Mouse (Mus musculus) v-Abl transformed pro-B cells (cell line): ENCODE results near the gene Gm11541.
"Not testable (repeated sequence)": the region's sequence is repeated elsewhere in the genome, so short reads cannot be mapped to it uniquely, and the experiment has no call there.

Source experiments
- in situ Hi-C, 2 experiments: fragments of 400-800 bp; cut with MboI; formaldehyde crosslinking; loops; one replicate each; pipeline ENCODE4 v1.15.1; 2025; ENCODE audit not compliant: unreplicated experiment in 2 of 2

Gene Gm11541

DNA sequence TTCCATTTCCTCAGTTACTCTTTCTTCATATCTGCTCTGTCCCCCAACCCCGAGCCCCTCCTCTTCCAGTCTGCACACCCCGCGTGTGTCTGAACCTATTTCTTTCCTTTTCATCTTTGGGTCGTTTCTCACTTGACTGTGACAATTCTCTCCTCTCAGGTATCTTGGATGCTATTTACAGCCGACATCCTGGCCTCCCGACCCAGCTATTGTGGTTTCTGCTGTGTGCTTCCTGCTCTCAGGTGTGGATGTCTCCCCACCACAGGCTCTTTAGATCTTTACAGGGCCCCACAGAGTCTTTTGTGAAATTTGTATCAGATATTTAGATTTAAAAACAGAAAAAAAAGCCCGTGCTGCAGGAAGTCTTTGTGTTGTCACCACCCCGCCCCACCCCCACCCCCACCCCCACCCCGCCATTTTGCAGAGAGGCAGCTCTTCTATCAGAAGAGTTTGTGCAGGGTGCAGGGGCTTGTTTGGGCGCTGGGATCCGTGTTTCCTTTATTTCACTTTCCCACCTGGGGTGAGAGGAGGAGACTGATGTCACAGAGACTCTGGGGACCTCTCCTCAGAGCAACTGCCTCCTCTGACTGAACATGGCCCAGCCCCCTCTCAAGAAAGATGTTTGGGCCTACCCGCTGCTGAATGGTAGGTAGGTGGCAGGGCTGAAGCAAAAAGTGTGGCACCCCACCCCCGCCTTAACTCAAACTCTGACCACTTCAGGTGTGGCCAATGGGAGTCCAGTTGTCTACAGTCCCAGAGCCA is 6.4 kb downstream of the Gm11541 start:
- in situ Hi-C loops: no loop called here

DNA sequence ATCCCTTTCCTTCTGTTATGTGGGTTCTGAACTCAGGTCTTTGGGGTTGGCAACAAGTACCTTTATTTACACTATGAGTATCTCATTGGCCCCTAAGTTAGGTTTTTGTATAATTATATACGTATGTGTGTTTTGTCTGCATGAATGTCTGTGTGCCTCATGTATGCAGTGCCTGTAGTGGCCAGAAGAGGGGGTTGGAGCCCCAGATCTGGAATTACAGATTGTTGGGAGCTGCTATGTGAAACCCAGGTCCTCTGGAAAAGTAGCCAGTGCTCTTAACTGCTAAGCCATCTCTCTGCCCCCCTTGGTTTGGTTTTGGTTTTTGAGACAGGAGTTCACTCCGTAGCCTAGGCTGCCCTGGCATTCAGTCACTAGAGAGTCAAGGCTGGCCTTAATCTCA is 7.2 kb downstream of the Gm11541 start:
- in situ Hi-C loops: no loop called here

DNA sequence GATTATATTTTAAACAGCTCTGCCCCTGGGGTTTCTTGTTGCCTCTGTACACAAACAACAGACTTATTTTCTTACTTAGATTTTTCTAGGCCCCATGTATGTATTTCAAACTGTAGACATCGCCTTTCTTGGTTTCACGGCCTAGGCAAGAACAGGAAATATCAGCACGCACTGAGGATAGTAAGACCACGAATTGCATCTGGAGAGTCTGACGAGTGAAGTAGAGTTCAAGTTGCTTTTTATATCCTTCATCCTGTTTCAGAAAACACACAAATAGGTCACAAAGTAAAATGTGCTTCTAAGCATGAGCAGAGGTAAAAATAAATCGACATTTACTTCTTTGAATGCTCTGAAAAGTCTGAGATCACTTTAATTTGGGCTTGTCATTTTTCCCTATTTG is 8.8 kb downstream of the Gm11541 start:
- in situ Hi-C loops: no loop called here

DNA sequence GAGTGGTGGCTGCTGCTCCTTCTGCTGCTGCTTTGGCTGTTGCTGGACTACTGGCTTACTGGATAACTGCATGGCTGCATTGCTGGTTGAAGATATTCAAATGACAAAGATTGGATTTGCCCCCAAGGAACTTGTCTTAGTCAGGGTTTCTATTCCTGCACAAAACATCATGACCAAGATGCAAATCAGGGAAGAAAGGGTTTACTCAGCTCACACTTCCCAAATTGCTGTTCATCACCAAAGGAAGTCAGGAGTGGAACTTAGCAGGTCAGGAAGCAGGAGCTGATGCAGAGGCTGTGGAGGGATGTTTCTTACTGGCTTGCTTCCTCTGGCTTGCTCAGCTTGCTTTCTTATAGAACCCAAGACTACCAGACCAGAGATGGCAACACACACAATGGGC is 11.8 kb downstream of the Gm11541 start:
- in situ Hi-C loops: not testable (repeated sequence)

DNA sequence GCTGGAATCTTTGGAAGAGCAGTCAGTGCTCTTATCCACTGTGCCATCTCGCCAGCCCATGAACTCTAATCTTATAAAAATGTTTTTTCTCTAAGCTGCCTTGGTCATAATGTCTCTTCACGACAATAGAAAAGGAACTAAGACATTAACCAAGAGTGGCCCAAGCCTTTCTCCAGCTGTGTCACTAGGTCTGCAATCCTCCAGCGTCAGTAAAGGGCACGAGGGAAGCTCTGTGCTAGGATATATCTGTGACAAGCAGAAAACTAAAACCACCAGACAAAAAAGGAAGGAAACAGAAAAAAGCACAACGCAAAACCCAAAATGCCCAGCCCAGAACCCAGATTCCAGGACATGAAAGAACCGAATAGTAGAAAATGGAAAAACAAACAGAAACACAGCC is 17.1 kb downstream of the Gm11541 start:
- in situ Hi-C loops: no loop called here

DNA sequence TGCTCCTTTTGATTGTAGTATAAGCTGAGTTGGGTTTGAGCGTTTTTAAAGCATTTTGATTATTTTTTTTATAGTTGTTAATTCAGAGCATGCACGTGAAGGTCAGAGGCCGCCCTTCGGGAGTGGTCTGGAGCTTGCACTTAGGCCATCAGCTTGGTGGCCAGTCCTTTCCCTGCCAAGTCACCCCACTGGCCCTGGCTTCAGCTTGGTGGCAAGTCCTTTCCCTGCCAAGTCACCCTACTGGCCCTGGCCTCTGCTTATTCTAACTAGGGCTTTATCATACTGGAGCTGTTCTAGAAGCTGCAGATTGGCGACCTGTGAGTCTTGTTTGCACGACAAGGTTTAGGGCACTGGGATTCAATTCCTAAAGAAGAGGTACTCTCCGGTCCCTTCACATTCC is 21.9 kb downstream of the Gm11541 start:
- in situ Hi-C loops: no loop called here

DNA sequence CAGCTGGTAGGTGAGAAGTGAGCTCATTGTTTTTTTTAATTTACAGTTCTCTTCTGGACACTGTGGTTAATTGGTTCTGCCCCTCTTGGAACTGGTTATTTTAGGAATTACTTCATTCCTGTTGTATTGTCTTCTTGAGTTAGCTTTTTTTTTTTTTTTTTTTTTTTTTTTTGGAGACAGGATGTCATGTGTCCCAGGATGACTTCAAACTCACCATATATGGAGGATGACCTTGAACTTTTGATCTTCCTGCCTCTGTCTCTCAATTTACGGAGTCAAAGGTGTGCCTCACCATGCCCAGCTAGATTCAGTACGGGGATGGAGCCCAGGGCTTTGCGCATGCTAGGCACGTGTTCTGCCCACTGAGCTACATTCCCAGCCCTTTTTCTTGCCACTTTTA is 22.7 kb downstream of the Gm11541 start:
- in situ Hi-C loops: no loop called here

DNA sequence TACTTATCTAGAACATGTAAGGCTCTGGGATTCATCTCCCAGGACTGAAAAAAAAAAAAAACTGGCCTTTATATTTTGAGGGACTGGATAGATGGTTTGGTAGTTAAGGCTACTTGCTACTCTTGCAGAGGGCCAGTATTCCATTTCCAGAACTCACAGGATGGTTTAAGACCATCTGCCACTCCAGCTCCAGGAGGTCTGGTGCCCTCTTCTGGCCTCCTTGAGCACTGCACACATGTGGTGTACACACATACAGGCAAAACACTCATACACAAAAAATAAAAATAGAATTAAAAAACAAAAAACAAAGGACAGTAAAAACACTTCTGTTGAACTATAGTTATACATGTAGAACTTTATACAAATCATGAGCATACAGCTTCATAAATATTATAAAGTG is 23.7 kb downstream of the Gm11541 start:
- in situ Hi-C loops: no loop called here

DNA sequence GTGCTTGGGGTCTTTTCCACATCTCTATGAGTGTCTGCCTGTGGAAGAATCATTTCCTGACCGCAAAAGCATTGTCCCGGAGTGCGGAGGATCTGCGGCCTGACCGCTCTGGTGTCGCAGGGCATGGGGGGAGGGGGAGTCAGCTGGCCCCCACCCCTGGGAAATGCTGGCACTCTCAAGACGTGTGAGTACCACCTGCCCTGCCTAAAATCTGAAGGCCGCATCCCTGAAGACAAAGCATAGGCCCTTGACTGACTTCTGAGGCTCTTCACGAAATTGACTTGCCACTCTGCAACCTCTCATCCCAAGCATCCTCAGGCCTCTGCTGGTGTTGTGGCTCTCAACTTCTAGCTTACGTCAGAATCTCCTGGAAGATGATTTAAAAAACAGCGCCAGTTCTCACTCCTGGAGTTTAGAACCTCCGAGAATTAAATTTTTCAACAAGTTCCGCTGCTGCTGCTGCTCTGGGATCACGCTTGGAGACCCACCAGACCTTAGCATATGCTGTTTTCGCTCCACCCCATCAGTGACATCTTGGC is 26.6 kb downstream of the Gm11541 start:
- in situ Hi-C loops: no loop called here

DNA sequence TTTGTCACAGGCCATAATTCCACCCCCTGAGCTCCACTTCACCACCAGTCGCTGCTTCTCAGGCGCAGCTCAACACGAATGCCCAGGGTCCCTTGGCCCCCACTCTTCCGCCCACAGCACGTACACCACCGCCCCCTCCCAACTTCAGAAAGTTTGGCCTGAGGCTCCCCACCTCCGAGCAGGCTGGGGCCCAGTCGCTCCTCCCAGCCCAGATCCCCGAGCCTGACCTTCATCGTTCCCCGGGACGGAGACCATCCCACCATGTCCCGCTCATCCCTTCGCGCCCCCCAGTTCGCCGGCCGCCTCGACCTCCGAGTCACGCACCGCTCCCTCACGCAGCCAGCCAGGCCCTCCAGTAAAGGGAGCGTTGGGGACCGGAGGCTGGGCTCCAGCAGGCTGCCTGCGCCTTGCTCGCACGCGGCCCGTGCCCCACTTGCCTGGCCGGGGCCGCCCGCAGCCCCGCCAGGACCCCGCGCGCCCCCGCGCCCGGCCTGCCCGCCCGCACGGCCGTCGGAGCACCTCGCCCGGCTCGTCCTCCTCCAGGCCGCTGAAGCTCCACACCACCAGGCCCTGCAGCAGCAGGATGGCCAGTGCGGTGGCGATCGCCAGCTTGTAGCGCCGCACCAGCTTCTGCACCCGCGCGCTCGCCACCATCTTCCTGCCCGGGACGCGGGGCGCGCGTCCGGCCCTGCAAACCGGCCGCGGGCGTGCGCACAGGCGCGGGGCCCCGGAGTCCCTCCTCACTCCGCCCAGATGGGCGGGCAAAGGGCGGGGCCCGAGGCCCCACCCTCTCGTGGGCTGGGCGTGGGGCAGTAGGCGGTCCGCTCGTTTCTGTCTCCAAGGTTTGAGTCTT is 27.3 kb downstream of the Gm11541 start, which contains the start of gene Xylt2:
Xylt2 (minus strand) TSS at position 762 of the 853 bp plus-strand sequence.
- in situ Hi-C loops: no loop called here

DNA sequence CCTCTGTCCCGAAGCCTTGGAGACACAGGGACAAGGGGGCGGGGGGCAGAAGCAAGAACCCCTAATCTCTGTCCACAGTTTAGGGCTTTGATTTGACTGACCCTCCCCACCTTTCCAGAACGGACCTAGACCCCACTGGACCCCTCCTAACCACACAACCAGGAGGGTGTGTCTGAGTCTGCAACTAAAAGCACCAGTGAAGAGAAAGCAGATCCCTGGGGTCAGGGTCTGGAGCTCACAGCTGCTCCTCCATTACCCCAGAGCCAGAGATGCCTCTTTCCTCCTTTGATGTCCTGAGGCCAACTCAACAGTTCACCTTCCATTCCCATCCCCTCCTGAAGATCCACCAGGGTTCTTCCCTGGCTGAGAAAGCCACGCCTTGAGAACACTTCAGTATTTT is 28.0 kb downstream of the Gm11541 start:
- in situ Hi-C loops: no loop called here

DNA sequence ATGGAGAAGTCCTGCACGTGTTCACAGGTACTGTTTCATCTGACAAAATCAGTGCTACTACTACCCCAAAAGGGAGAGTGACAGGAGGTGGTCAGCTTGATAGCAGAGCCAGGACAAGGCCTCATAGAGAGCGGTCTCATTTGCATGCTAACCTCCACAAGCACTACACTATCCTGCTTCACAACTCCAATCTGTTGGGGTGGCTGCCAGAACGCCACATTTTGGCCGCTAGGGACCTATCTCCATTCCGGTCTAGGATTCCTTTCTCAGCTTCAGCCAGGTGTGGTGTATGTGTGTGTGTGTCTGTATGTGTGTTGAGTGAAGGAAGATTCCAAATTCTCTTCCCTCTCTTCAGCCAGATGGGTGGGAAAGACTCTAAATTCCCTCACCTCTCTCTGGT is 28.9 kb downstream of the Gm11541 start:
- in situ Hi-C loops: no loop called here

DNA sequence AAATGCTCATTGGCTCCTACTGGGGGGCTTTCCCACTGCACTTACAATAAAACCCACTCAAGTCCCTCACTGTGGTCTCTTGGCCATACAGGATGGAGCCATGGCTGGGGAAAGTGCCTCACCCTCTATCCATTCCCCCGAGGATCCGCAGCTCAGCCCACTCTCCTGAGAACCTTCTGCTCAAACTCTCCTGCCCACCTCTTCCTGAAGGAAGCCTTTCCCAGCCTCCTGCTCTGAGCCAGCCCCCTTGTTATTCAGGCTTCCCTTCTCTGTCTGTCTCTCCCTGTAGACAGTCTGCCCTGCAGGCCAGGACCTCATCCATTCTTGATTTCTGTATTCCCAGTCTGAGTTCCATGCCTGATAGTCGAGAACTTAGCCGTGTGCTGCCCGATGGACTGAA is 29.3 kb downstream of the Gm11541 start:
- in situ Hi-C loops: no loop called here

DNA sequence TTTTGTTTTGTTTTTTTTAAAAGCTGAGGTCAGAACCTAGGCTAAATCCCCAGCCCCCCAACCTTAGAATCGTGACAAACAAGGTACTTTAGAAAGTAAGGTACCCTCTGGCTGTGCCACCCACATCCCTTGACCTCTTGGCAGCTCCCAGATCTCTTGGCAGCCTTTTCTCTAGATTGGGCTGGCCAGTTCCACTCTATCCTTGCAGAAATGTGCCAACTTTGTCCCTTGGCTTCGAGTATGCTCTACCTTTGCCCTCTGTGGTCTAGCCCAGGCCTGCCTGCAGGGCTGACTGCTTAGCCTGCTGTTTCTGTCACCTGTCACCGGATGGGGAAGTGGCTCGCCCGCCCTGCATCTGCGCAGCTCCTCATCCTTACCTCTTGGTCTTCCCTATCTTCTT is 39.0 kb downstream of the Gm11541 start:
- in situ Hi-C loops: no loop called here

DNA sequence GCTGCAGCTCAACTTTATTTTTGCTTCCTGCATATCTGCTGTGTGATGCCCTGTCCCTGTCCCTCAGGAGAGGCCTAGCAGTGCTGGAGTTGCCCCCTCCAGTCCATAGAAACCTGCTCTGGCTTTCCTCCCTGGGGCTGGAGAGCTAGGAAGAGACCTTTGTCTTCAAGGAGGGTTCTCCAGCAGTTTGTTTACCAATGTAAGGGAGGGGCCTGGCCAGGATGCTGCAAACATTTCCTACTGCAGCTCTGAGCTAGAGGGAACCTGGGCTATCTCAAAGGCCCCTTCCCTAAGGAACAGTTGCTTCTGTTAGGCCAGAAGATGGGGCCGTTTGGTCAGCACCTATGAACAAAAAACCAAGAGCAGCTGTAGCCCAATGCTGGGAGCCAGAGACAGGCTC is 43.0 kb downstream of the Gm11541 start:
- in situ Hi-C loops: no loop called here

DNA sequence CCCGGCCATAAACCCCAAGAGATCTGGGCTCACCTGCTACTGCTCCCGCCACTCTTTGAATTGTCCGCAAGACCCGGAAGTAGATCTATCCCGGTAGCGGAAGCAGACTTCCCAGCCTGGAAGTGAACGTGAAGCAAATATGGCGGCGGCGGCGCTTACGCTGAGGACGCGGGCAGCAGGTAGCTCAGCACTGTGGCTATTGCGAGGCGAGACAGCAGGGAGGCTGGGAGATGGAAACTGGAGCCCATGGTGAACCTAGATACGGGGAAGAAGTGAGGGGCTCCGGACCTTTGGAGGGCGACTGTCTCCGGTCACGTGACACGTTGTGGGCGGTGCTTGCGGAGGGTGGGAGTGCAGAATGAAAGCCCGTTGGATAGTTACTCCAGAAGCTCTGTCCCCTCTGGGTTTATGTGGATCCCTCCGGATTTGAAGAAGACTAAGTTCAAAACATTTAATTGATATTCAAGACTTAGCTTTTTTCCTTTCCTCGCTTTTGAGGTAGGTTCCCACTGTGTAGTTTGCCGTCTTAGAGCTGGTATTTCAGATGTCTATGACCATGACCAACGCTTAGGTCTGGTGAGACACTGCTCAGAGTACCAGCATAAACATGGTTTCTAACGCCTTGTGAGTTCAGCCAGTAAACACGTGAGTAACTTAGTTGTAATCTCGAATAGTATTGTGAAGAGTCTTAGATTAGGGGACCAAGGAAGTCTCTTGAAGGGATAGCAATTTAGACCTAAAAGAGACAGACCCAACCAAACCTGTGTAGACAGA is 50.4 kb downstream of the Gm11541 start, which contains the start of the genes Mrpl27 and Eme1:
Mrpl27 (plus strand) TSS at position 105 of the 774 bp plus-strand sequence.
Eme1 (minus strand) TSS at position 302 of the 774 bp plus-strand sequence.
- in situ Hi-C loops: no loop called here

DNA sequence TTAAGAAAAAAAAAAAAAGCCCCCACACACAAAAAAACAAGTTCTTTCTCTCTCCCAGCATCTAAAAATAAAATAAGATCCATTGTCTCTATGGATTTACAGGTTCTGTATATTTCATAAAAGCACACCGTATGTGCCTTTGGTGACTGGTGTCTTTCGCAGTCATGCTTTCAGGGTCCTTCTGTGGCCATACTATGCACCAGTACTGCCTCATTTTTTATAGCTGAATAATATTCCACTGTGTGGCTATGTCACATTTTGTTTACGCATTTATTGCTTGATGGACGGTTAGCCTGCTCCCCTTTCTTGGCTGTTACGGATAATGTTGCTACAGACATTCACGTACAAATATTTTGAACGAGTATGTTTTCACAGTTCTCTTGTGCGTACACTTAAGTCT is 51.3 kb downstream of the Gm11541 start:
- in situ Hi-C loops: no loop called here

DNA sequence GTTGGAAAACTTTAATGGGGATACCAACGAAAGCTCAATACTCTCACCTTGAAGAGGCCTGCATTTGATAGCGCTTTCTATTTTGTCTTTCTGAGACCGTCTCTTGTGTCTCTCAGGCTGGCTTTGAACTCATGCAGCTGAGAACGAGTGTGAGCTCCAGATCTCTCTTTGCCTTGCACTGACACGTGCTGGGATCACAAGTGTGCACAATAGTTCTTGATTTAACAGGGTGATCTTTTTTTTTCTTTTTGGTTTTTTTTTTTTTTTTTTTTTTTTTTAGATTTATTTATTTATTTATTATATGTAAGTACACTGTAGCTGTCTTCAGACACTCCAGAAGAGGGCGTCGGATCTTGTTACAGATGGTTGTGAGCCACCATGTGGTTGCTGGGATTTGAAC is 53.1 kb downstream of the Gm11541 start:
- in situ Hi-C loops: not testable (repeated sequence)

DNA sequence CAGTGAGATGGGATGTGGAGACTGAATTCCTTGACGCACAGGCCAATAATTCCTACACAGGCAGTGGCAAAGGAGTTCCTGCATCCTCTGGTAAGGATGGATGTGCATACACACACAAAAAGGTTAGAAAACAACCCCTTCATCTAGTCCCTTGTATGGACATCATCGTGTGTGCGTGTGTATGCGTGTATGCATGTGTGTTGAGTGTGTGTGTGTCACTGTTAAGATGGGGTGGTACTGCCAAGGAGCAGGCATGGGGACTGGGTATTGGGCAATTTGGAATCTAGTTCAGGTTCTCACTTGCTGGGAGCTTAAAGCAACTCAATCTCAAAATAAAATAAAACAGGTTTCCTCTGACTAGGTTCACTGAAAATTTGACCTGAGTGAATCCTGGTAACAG is 57.8 kb downstream of the Gm11541 start:
- in situ Hi-C loops: no loop called here
